Mouse (Mus musculus) cerebellum, postnatal 36 days (tissue): Measurements from ENCODE around the gene Elane.

Source experiments
- DNase-seq, 2 experiments: peaks; one replicate each; pipeline ENCODE4 v3.0.0; 2021 to 2022; ENCODE audit warnings: mixed read lengths in 2 of 2

Gene Elane

GRCm38 (mm10) chr10:79858416-79859074 lies 27.5 kb upstream of the Elane start:
- DNase-seq: peak in 1 of 2 experiments; percentile 57

GRCm38 (mm10) chr10:79859116-79859515 lies 26.9 kb upstream of the Elane start:
- no peak for DNase-seq

- no peak for DNase-seq
Measured at GRCm38 (mm10) chr10:79860079-79860911, 25.8 kb upstream of the Elane start.

- DNase-seq: peak; percentile 75 to 76
Measured at GRCm38 (mm10) chr10:79861230-79862048, 24.6 kb upstream of the Elane start.

- DNase-seq: no peak
Measured at GRCm38 (mm10) chr10:79862049-79862788, 23.8 kb upstream of the Elane start.

- no peak for DNase-seq
Measured at GRCm38 (mm10) chr10:79862925-79863324, 23.1 kb upstream of the Elane start.

- no peak for DNase-seq
Measured at GRCm38 (mm10) chr10:79864351-79865188, 21.5 kb upstream of the Elane start.

- DNase-seq: no peak
Measured at GRCm38 (mm10) chr10:79865189-79865601, 20.9 kb upstream of the Elane start.

- peak; percentile 44 to 52 for DNase-seq
Measured at GRCm38 (mm10) chr10:79865801-79866295, 20.2 kb upstream of the Elane start.

- no peak for DNase-seq
Measured at GRCm38 (mm10) chr10:79866601-79867000, 19.4 kb upstream of the Elane start.

GRCm38 (mm10) chr10:79871845-79872244 lies 14.2 kb upstream of the Elane start:
- no peak for DNase-seq

GRCm38 (mm10) chr10:79872862-79873261 lies 13.2 kb upstream of the Elane start:
- no peak for DNase-seq

- no peak for DNase-seq
Measured at GRCm38 (mm10) chr10:79873313-79873712, 12.7 kb upstream of the Elane start.

- no peak for DNase-seq
Measured at GRCm38 (mm10) chr10:79873715-79874289, 12.2 kb upstream of the Elane start.

- DNase-seq: peak in 1 of 2 experiments; percentile 39
Measured at GRCm38 (mm10) chr10:79874290-79874862, 11.7 kb upstream of the Elane start, which contains the start of the genes Prtn3 and Plppr3. TSS of gene Prtn3 (plus strand) at chr10:79874476. TSS of gene Plppr3 (minus strand) at chr10:79874634.

- DNase-seq: no peak
Measured at GRCm38 (mm10) chr10:79877174-79877573, 8.9 kb upstream of the Elane start.

- DNase-seq: no peak
Measured at GRCm38 (mm10) chr10:79877757-79878156, 8.3 kb upstream of the Elane start.

GRCm38 (mm10) chr10:79879527-79879926 lies 6.5 kb upstream of the Elane start:
- DNase-seq: no peak

GRCm38 (mm10) chr10:79880721-79881120 lies 5.3 kb upstream of the Elane start:
- DNase-seq: no peak

- peak in 1 of 2 experiments; percentile 13 for DNase-seq
Measured at GRCm38 (mm10) chr10:79881981-79882380, 4.1 kb upstream of the Elane start.
